Comparison of ENCODE assay signal across 21 mouse cellular contexts in the genomic region with DNA sequence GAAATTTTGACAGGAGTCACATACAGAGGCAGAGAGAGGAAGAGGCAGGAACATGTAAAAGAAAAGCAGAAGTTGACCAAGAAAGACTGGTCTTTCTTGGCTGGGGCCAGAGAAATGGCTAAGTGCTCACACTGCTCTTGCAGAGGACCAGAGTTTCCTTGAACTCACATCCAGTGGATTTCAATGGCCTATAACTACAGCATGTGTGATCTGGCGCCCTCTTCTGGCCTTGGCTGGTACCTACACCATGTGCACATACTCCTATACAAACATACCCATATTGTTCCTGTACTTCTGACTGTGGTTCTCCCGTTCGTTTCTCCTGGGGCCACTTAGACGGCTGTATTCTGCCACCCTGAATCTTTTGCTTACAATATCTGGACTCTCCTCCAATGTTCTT. TPM values are rescaled to one million over a fixed set of nuclear protein-coding genes. Genes with fewer than 3 reads are reported as not detected.
DNase-seq lines count a peak whose midpoint lies in the region; ATAC-seq and TF ChIP-seq lines count a peak whose summit lies in the region.
"Had no signal": no experiment of that assay in that cellular context is flagged by ENCODE, and none has a peak within 500 bp of the region (broad histone marks: within the 10 kb centered on the region; RNA-seq: fewer than 3 reads in every experiment).

No protein-coding gene starts in this region.

- H3K36me3 ChIP-seq in hindbrain, postnatal 0 days (ENCODE audit: insufficient read depth, low read length) = no peaks in the 10 kb centered on the region
- H3K36me3 ChIP-seq in hindbrain, embryonic 11.5 days (ENCODE audit: control insufficient read depth, insufficient read depth, low read length) = no peaks in the 10 kb centered on the region
- H3K36me3 ChIP-seq: embryonic facial prominence, embryonic 12.5 days; midbrain, embryonic 10.5 days had no signal

- ATAC-seq in hindbrain, postnatal 0 days = no peak
- ATAC-seq in hindbrain, embryonic 11.5 days (ENCODE audit: low FRiP score) = no peak
- ATAC-seq in hematopoietic stem cell, adult 5-6 weeks (replicated peaks in 1 of 2; ENCODE audit: insufficient read depth in 1 of 2, low FRiP score in 2 of 2, low TSS enrichment in 1 of 2, low read depth in 1 of 2, poor library complexity in 2 of 2, severe bottlenecking in 2 of 2) = peak; percentile 23 to 27; a peak in 2 of 4 replicates
- ATAC-seq: activated CD4-positive, CD25-positive, alpha-beta regulatory T cell, adult 4 months; forebrain, embryonic 13.5 days had no signal

- no peaks in the 10 kb centered on the region for H3K9me3 ChIP-seq in hindbrain, postnatal 0 days (ENCODE audit: low read length)
- 0 out of 2 replicates have a peak, but pooled peaks cover 3% of the 10 kb centered on the region for H3K9me3 ChIP-seq in hindbrain, embryonic 11.5 days (ENCODE audit: control insufficient read depth, low read length)

- WGBS in hindbrain, postnatal 0 days = 62% methylated on average over 4 of the region's 4 CpGs
- 68% methylated on average over 4 of the region's 4 CpGs for WGBS in hindbrain, embryonic 11.5 days

- H3K27ac ChIP-seq in hindbrain, postnatal 0 days = no peak overlapping the region
- no peak overlapping the region for H3K27ac ChIP-seq in hindbrain, embryonic 11.5 days (ENCODE audit: low read depth, low read length)
- H3K27ac ChIP-seq: embryonic facial prominence, embryonic 12.5 days; forebrain, embryonic 13.5 days; midbrain, embryonic 10.5 days had no signal

- no peak overlapping the region for H3K9ac ChIP-seq in hindbrain, postnatal 0 days (replicated peaks; ENCODE audit: low read length)
- no peak overlapping the region for H3K9ac ChIP-seq in hindbrain, embryonic 11.5 days (ENCODE audit: low read depth, low read length)
- H3K9ac ChIP-seq: embryonic facial prominence, embryonic 12.5 days; forebrain, embryonic 13.5 days had no signal

- peaks cover 3% of the 10 kb centered on the region; the same call in 1 of the 2 replicates for H3K4me1 ChIP-seq in hindbrain, postnatal 0 days (ENCODE audit: insufficient read depth, low read length)
- H3K4me1 ChIP-seq in hindbrain, embryonic 11.5 days (replicated peaks; ENCODE audit: control insufficient read depth, insufficient read depth, low read length) = no peaks in the 10 kb centered on the region
- H3K4me1 ChIP-seq: embryonic facial prominence, embryonic 12.5 days; midbrain, embryonic 10.5 days had no signal

- TF ChIP-seq CTCF in hindbrain, postnatal 0 days (IDR thresholded peaks at IDR 0.05; ENCODE audit: low read depth) = peak; percentile 51

- H3K4me3 ChIP-seq in hindbrain, postnatal 0 days (ENCODE audit: low read length) = no peak overlapping the region
- H3K4me3 ChIP-seq in hindbrain, embryonic 11.5 days (ENCODE audit: low read depth, low read length) = no peak overlapping the region
- H3K4me3 ChIP-seq: embryonic facial prominence, embryonic 12.5 days; forebrain, embryonic 13.5 days; midbrain, embryonic 10.5 days had no signal

- no peaks in the 10 kb centered on the region for H3K27me3 ChIP-seq in hindbrain, postnatal 0 days (ENCODE audit: insufficient read depth, low read length)
- no peaks in the 10 kb centered on the region for H3K27me3 ChIP-seq in hindbrain, embryonic 11.5 days (ENCODE audit: control insufficient read depth, insufficient read depth, low read length)

- peak; percentile 22 for DNase-seq in hindbrain, postnatal 0 days (ENCODE audit: low spot score)
- no peak for DNase-seq in hindbrain, embryonic 11.5 days (ENCODE audit: low spot score)
- DNase-seq in A20 (ENCODE audit: low read depth, low spot score) (peak; percentile 19), ES-CJ7 (ENCODE audit: low read depth, low spot score) (peak; percentile 73)
- DNase-seq in ovary, postnatal 14 days (ENCODE audit: low spot score) = no peak
- no peak for DNase-seq in right cerebral cortex, postnatal 36 days (ENCODE audit: low spot score in 2 of 2)
- no peak for DNase-seq in neural tube, embryonic 10.5 days (ENCODE audit: extremely low spot score, low spot score)
- DNase-seq: cerebellum, postnatal 10 days; kidney, postnatal 25 days; layer of hippocampus, postnatal 36 days; lung, adult 2 months had no signal

- H3K4me2 ChIP-seq in hindbrain, postnatal 0 days (ENCODE audit: low read depth, low read length) = no peak overlapping the region
- no peak overlapping the region for H3K4me2 ChIP-seq in hindbrain, embryonic 11.5 days (replicated peaks; ENCODE audit: low read depth, low read length)
- H3K4me2 ChIP-seq: embryonic facial prominence, embryonic 12.5 days; forebrain, embryonic 13.5 days had no signal

RNA-seq across cellular contexts. Expression of gene Kcnn4, which starts 9.1 kb away (rescaled TPM):
- 1.1 and 3.9 TPM in 2 replicates for total RNA-seq in hindbrain, postnatal 0 days (2014; rRNA removed)
- 1.2 and 1.9 TPM in 2 replicates for polyA plus RNA-seq in hindbrain, postnatal 0 days (2015; fragmentation: Nextera tagmentation; extraction: Ambion mirVana)
- polyA plus RNA-seq in hindbrain, embryonic 11.5 days (2014; fragmentation: Nextera tagmentation; extraction: Ambion mirVana) = 2.4 and 3.5 TPM in 2 replicates
- 75.9 and 80.8 TPM in 2 replicates for total RNA-seq in hematopoietic stem cell, adult 5-6 weeks (2017)

RNA-seq across cellular contexts. Expression of gene Lypd5, which starts 12.0 kb away (rescaled TPM):
- total RNA-seq in hindbrain, postnatal 0 days (2014; rRNA removed) = not detected in 2 replicates
- 0.13 TPM in 1 of 2 replicates, not detected in the other for polyA plus RNA-seq in hindbrain, postnatal 0 days (2015; fragmentation: Nextera tagmentation; extraction: Ambion mirVana)
- polyA plus RNA-seq in hindbrain, embryonic 11.5 days (2014; fragmentation: Nextera tagmentation; extraction: Ambion mirVana) = not detected in 2 replicates
- not detected in 2 replicates for total RNA-seq in hematopoietic stem cell, adult 5-6 weeks (2017)
- total RNA-seq: gastrocnemius, adult 8-10 months; layer of hippocampus, postnatal 36 days had no signal
- polyA plus RNA-seq: activated CD4-positive, CD25-positive, alpha-beta regulatory T cell, adult 4 months; embryonic facial prominence, embryonic 12.5 days; forebrain, embryonic 13.5 days; heart, embryonic 14.5 days; limb, embryonic 11.5 days; midbrain, embryonic 10.5 days; spleen, adult 2 months had no signal

RNA-seq across cellular contexts. Expression of gene Tescl, which starts 27.3 kb away (rescaled TPM):
- total RNA-seq in hindbrain, postnatal 0 days (2014; rRNA removed) = not detected in 2 replicates
- 0.46 TPM in 1 of 2 replicates, not detected in the other for polyA plus RNA-seq in hindbrain, postnatal 0 days (2015; fragmentation: Nextera tagmentation; extraction: Ambion mirVana)
- polyA plus RNA-seq in hindbrain, embryonic 11.5 days (2014; fragmentation: Nextera tagmentation; extraction: Ambion mirVana) = not detected in 2 replicates
- total RNA-seq in hematopoietic stem cell, adult 5-6 weeks (2017) = not detected in 2 replicates
- total RNA-seq: gastrocnemius, adult 8-10 months; layer of hippocampus, postnatal 36 days had no signal
- polyA plus RNA-seq: activated CD4-positive, CD25-positive, alpha-beta regulatory T cell, adult 4 months; forebrain, embryonic 13.5 days; heart, embryonic 14.5 days; limb, embryonic 11.5 days; thymus, postnatal 0 days had no signal

RNA-seq across cellular contexts. Expression of gene Smg9, which starts 38.4 kb away (rescaled TPM):
- total RNA-seq in hindbrain, postnatal 0 days (2014; rRNA removed) = 34.5 and 52.3 TPM in 2 replicates
- 27.4 and 29.7 TPM in 2 replicates for polyA plus RNA-seq in hindbrain, postnatal 0 days (2015; fragmentation: Nextera tagmentation; extraction: Ambion mirVana)
- polyA plus RNA-seq in hindbrain, embryonic 11.5 days (2014; fragmentation: Nextera tagmentation; extraction: Ambion mirVana) = 18.4 and 21.3 TPM in 2 replicates
- 15.6 and 21.3 TPM in 2 replicates for total RNA-seq in hematopoietic stem cell, adult 5-6 weeks (2017)

RNA-seq across cellular contexts. Expression of gene Zfp94, which starts 44.5 kb away (rescaled TPM):
- total RNA-seq in hindbrain, postnatal 0 days (2014; rRNA removed) = 9.6 and 12.0 TPM in 2 replicates
- polyA plus RNA-seq in hindbrain, postnatal 0 days (2015; fragmentation: Nextera tagmentation; extraction: Ambion mirVana) = 17.3 and 21.6 TPM in 2 replicates
- polyA plus RNA-seq in hindbrain, embryonic 11.5 days (2014; fragmentation: Nextera tagmentation; extraction: Ambion mirVana) = 12.8 and 15.4 TPM in 2 replicates
- 5.5 and 6.5 TPM in 2 replicates for total RNA-seq in hematopoietic stem cell, adult 5-6 weeks (2017)

Comparison
In these comparisons a context has a peak if more than half of its experiments do, and no peak if none do; other contexts are left out.
1. DNase-seq: peak in hindbrain, postnatal 0 days (single experiment), A20 (single experiment) and ES-CJ7 (single experiment); none in hindbrain, embryonic 11.5 days (single experiment), ovary, postnatal 14 days (single experiment), right cerebral cortex, postnatal 36 days (0 of 2) and neural tube, embryonic 10.5 days (single experiment).
2. ATAC-seq: peak in hematopoietic stem cell, adult 5-6 weeks (2 of 2); none in hindbrain, postnatal 0 days (single experiment) and hindbrain, embryonic 11.5 days (single experiment).
3. RNA of gene Kcnn4, which starts 9.1 kb away (total RNA-seq): 75.9 to 80.8 TPM in hematopoietic stem cell, adult 5-6 weeks; 1.1 to 3.9 TPM in hindbrain, postnatal 0 days; every median in the first group is over 10 times any median in the second.